Mouse (Mus musculus): ENCODE results near the gene Surf1. TPM values are rescaled to one million over a fixed set of nuclear protein-coding genes. Genes with fewer than 3 reads are reported as not detected.

Gene Surf1
- polyA plus RNA-seq, 1 experiment from 2014 or later = 44.6 TPM

DNA sequence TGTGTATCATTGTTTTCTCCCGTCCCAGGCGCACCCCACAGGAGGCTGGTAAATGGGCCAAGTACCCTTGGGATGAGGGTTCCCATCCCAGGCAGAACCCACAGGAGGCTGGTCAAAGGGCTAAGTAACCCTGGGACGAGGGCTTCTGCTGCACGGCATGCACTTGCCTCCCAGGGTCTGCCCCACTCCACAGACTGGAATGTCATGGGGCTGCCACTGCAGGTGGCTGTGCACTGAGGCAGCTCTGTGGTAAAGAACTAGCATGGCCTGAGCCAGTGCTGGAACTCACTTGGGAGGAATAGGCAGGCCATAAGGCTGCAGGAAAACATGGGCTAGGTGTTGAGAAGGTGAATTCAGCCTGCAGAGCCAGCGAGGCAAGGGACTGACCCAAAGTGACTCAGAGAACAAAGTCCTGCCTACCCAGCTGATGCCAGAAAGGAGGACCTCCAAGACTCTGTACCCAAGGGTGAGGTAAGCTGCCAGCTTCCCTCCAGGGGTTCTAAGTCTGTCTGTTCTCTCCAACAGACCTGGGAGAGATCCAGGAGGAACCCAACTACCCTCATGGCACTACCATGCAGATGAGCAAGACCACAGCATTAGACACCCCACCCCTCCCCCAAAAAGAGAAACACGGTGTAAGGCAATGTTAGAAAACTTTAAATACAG lies 4.0 kb upstream of the Surf1 start:
- no peak overlapping the region for H3K27ac ChIP-seq
- H3K9me3 ChIP-seq (replicated peaks) = no peaks in the 10 kb centered on the region
- ATAC-seq (replicated peaks; ENCODE audit: insufficient number of reproducible peaks, insufficient read depth, low FRiP score, low read depth) = no peak
- H3K4me2 ChIP-seq = no peak overlapping the region
- H3K27me3 ChIP-seq = no peaks in the 10 kb centered on the region
- H3K4me3 ChIP-seq = no peak overlapping the region
- H3K36me3 ChIP-seq = peaks cover 70% of the 10 kb centered on the region
- 86% methylated on average over 6 of the region's 6 CpGs for whole genome bisulfite sequencing
- H3K4me1 ChIP-seq (replicated peaks) = peaks cover 25% of the 10 kb centered on the region
- no peak overlapping the region for H3K9ac ChIP-seq

DNA sequence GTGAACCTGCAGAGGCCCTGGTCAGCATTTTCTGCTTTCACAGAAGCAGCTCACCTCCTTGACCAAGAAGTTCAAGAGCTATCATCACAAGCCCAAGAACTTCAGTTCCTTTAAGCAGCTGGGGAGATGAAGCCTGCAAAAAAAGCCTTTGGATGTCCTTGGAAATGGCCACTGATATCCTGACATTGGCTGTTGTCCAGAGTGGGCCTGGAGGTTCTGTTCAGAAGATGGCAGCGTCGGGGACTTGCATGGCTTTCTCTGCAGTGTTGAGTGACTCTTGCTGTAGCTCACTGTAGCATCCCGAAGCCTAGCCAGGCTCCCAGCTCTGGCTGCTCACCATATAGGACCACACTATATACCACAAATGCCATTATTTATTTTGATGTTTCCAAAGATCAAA lies 3.4 kb upstream of the Surf1 start:
- Histone ChIP-seq H3K9ac (no peak overlapping the region), H3K4me1 (replicated peaks) (peaks cover 31% of the 10 kb centered on the region), H3K4me2 (no peak overlapping the region), H3K4me3 (no peak overlapping the region), H3K27ac (no peak overlapping the region), H3K9me3 (replicated peaks) (no peaks in the 10 kb centered on the region), H3K36me3 (peaks cover 63% of the 10 kb centered on the region), H3K27me3 (no peaks in the 10 kb centered on the region)
- WGBS = 79% methylated on average over 3 of the region's 3 CpGs
- no peak for ATAC-seq (replicated peaks; ENCODE audit: insufficient number of reproducible peaks, insufficient read depth, low FRiP score, low read depth)

DNA sequence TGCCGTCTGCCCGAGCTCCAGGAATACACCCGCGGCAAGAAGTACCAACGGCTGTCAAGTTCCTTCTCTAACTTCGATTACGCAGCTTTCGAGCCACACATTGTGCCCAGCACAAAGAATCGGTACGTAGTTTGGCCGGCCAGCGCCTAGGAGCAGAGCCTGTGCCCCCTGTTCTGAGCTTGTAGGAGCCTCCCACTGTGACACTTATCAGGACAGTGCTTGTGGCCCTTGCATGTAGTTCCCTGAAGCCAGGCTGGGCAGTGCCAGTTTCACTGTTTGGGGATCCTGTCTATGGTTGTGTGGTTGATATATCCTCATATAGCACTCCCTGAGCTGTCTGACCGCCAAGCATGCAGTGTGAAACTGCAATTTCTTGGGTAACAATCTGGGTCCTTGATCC lies 408 bp upstream of the Surf1 start:
- no peak for ATAC-seq (replicated peaks; ENCODE audit: insufficient number of reproducible peaks, insufficient read depth, low FRiP score, low read depth)
- no peaks in the 10 kb centered on the region for H3K9me3 ChIP-seq (replicated peaks)
- H3K36me3 ChIP-seq = peaks cover 63% of the 10 kb centered on the region
- peak overlapping the region; percentile 92 for H3K4me2 ChIP-seq
- peak overlapping the region; percentile 70 for H3K27ac ChIP-seq
- WGBS = 1% methylated on average over 13 of the region's 13 CpGs
- H3K4me1 ChIP-seq (replicated peaks) = peaks cover 40% of the 10 kb centered on the region
- H3K4me3 ChIP-seq = peak overlapping the region; percentile 73
- H3K9ac ChIP-seq = peak overlapping the region; percentile 64
- no peaks in the 10 kb centered on the region for H3K27me3 ChIP-seq

DNA sequence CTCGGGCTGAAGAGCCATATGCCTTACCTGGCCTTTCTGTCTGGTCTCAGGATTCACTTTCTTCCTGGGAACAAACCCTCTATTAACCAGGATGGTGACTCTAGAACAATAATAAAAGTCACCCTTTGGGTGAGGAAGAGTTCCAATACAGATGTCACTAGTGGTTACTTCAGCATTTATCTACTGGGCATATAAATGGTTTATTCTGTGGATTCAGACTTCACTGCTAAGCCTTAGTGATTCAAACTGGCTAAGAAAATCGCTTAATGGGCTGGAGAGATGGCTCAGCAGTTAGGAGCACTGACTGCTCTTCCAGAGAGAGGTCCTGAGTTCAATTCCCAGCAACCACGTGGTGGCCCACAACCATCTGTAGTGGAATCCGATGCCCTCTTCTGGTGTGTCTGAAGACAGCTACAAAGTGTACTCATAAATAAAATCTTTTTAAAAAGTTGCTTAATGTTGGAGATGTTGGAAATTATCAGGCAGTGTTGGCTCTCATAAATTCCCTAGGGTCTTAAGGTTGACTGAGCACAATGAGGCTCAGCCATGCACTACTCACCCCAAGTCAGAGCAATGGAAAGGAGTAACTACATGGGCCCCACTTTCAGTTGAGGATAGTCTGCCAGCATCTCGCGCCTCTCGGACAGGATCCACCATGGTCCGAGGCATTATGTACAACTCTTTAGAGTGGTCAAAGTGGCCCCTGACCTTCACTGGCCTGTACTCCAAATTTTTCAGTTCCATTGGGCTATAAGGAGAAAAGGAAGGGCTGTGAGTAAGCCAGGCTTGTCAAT lies 2.0 kb downstream of the Surf1 start:
- Histone ChIP-seq H3K4me3 (0 out of 2 replicates have a peak overlapping the region, but pooled peaks have one; percentile 2), H3K27ac (no peak overlapping the region), H3K4me1 (replicated peaks) (peaks cover 47% of the 10 kb centered on the region), H3K36me3 (peaks cover 42% of the 10 kb centered on the region), H3K9me3 (replicated peaks) (no peaks in the 10 kb centered on the region), H3K27me3 (no peaks in the 10 kb centered on the region), H3K9ac (no peak overlapping the region), H3K4me2 (no peak overlapping the region)
- no peak for ATAC-seq (replicated peaks; ENCODE audit: insufficient number of reproducible peaks, insufficient read depth, low FRiP score, low read depth)
- 58% methylated on average over 8 of the region's 8 CpGs for WGBS

GRCm38 (mm10) chr2:26913416-26914147 lies 2.7 kb downstream of the Surf1 start:
- no peak overlapping the region for H3K27ac ChIP-seq
- ATAC-seq (replicated peaks; ENCODE audit: insufficient number of reproducible peaks, insufficient read depth, low FRiP score, low read depth) = no peak
- WGBS = 75% methylated on average over 17 of the region's 17 CpGs

GRCm38 (mm10) chr2:26912253-26912770 lies 4.0 kb downstream of the Surf1 start:
- WGBS = 68% methylated on average over 5 of the region's 5 CpGs
- peak overlapping the region; percentile 70 for H3K4me3 ChIP-seq
- no peaks in the 10 kb centered on the region for H3K9me3 ChIP-seq (replicated peaks)
- peak overlapping the region; percentile 93 for H3K4me2 ChIP-seq
- peak overlapping the region; percentile 90 for H3K9ac ChIP-seq
- no peak for ATAC-seq (replicated peaks; ENCODE audit: insufficient number of reproducible peaks, insufficient read depth, low FRiP score, low read depth)
- no peaks in the 10 kb centered on the region for H3K27me3 ChIP-seq
- peak overlapping the region; percentile 4; the same call in 1 of the 2 replicates for H3K27ac ChIP-seq
- H3K4me1 ChIP-seq (replicated peaks) = peaks cover 51% of the 10 kb centered on the region
- H3K36me3 ChIP-seq = peaks cover 39% of the 10 kb centered on the region

More at GRCm38 (mm10) chr2:26913416-26914147, 2.7 kb downstream of the Surf1 start:
- Histone ChIP-seq H3K4me3 (0 out of 2 replicates have a peak overlapping the region, but pooled peaks have one; percentile 2), H3K9ac (no peak overlapping the region), H3K4me2 (no peak overlapping the region), H3K27me3 (no peaks in the 10 kb centered on the region), H3K9me3 (replicated peaks) (no peaks in the 10 kb centered on the region), H3K36me3 (peaks cover 34% of the 10 kb centered on the region), H3K4me1 (replicated peaks) (peaks cover 53% of the 10 kb centered on the region)

DNA sequence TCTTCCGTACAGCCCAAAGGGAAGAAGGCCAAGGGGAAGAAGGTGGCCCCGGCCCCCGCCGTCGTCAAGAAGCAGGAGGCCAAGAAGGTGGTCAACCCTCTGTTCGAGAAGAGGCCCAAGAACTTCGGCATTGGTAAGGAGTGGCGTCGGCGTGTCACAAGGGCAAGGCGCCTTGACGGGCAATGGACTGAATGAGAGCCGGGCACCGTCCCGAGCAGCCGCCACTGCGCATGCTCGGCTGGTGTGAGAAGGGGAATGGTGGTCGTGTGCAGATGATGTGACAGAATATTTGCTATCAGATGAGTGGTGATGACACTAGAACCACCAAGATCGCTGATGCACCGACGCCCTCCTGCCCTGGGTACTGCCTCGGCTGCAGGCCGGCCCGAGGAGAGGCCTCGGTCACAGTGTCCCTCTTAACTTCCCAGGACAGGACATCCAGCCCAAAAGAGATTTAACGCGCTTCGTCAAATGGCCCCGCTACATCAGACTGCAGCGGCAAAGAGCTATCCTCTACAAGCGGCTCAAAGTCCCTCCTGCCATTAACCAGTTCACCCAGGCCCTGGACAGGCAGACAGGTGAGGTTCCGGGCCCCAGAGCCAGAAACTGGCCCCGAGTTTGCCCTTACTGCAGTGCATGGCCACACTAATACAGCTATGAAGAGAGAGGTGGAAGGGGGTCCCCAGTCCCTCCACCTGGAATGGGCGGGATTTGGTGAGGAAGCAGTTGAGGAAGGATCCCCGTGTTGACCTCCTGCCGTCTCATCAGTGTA lies 5.2 kb downstream of the Surf1 start:
- Histone ChIP-seq H3K27ac (peak overlapping the region; percentile 85), H3K27me3 (no peaks in the 10 kb centered on the region), H3K9ac (peak overlapping the region; percentile 90), H3K4me2 (peak overlapping the region; percentile 93), H3K4me3 (peak overlapping the region; percentile 70), H3K36me3 (peaks cover 49% of the 10 kb centered on the region), H3K4me1 (replicated peaks) (peaks cover 44% of the 10 kb centered on the region), H3K9me3 (replicated peaks) (no peaks in the 10 kb centered on the region)
- peak; percentile 54 for ATAC-seq (replicated peaks; ENCODE audit: insufficient number of reproducible peaks, insufficient read depth, low FRiP score, low read depth)
- WGBS = 1% methylated on average over 37 of the region's 37 CpGs

DNA sequence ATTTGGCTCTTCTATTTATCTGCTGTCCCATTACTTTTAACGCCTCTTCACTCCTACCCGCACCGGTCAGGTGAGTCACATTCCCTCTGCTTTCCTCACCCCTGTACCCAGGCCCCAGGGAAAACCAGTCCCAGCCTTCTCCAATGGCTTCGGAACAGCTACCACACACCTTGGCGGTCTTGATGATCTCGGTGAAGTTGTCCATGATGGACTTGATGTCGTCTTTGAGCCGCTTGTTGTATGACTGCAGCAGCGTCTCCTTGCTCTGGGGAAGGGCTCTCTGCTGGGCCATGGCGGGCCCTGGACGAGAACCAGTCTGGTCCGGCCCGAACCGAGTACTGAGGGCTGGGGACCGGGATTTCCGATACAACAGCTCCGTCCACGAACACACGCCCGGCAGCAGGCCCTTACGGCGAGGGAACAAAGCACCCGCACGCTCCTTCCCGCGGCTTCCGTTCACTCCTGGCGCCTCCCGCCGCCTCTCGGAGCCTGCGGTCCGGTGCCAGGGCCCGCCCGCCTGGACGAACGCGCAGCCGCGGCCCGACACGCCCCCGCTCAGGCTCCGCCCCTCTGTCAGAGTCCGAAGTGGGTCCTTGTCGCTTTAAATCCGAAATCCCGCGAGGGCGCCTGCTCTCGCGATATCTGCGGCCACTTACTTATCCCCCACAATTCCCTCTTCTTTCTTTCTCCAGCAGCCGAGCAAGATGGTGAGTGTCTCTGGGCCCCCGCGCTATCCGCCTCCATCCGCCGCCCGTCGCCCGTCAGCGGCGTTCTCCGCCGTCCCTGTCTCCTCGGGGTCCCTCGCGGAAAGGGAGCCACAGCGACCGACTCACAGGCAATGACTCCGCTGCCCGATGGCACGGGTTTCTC lies 6.0 kb downstream of the Surf1 start, which contains the start of the genes Med22 and Rpl7a:
TSS of gene Med22 (minus strand) at position 554 of the 870 bp plus-strand sequence.
TSS of gene Rpl7a (plus strand) at position 641 of the 870 bp plus-strand sequence.
- H3K27ac ChIP-seq = peak within 1 kb of the TSS; percentile 85
- peak within 1 kb of the TSS; percentile 90 for H3K9ac ChIP-seq
- no peaks in the 10 kb centered on the region for H3K9me3 ChIP-seq (replicated peaks)
- peak within 1 kb of the TSS; percentile 70 for H3K4me3 ChIP-seq
- peaks cover 55% of the 10 kb centered on the region for H3K36me3 ChIP-seq
- peaks cover 39% of the 10 kb centered on the region for H3K4me1 ChIP-seq (replicated peaks)
- peak; percentile 96 for ATAC-seq (replicated peaks; ENCODE audit: insufficient number of reproducible peaks, insufficient read depth, low FRiP score, low read depth)
- WGBS = under 1% methylated on average over 74 of the region's 74 CpGs
- H3K4me2 ChIP-seq = peak within 1 kb of the TSS; percentile 93
- H3K27me3 ChIP-seq = no peaks in the 10 kb centered on the region

GRCm38 (mm10) chr2:26909387-26909784 lies 6.9 kb downstream of the Surf1 start:
- peaks cover 53% of the 10 kb centered on the region for H3K36me3 ChIP-seq
- no peak for ATAC-seq (replicated peaks; ENCODE audit: insufficient number of reproducible peaks, insufficient read depth, low FRiP score, low read depth)

More at GRCm38 (mm10) chr2:26909387-26909784, 6.9 kb downstream of the Surf1 start:
- no peaks in the 10 kb centered on the region for H3K9me3 ChIP-seq (replicated peaks)
- peak overlapping the region; percentile 85 for H3K27ac ChIP-seq
- peaks cover 31% of the 10 kb centered on the region for H3K4me1 ChIP-seq (replicated peaks)
- peak overlapping the region; percentile 70 for H3K4me3 ChIP-seq
- H3K27me3 ChIP-seq = no peaks in the 10 kb centered on the region
- H3K9ac ChIP-seq = peak overlapping the region; percentile 75
- peak overlapping the region; percentile 93 for H3K4me2 ChIP-seq

Data from heart, embryonic 15.5 days (tissue).